ENCODE assay signal across 15 mouse cellular contexts in genomic region chr13:104012214-104012833, GRCm38 (mm10).
DNase-seq lines count a peak whose midpoint lies in the region; ATAC-seq lines count a peak whose summit lies in the region.
"Had no signal": no experiment of that assay in that cellular context is flagged by ENCODE, and none has a peak within 500 bp of the region (broad histone marks: within the 10 kb centered on the region; RNA-seq: fewer than 3 reads in every experiment).

No protein-coding gene starts in this region.

- ATAC-seq in megakaryocyte, adult 5-6 weeks (ENCODE audit: poor library complexity, severe bottlenecking) = peak; percentile 30; the same call in 1 of the 2 replicates
- ATAC-seq: forebrain, embryonic 16.5 days; hindbrain, postnatal 0 days had no signal

- DNase-seq in 416B (ENCODE audit: low read depth) = peak; percentile 99
- peak; percentile 96 for DNase-seq in MEL-GATA-1-ER (ENCODE audit: extremely low read depth, low read depth)
- peak; percentile 8 for DNase-seq in naive thymus-derived CD4-positive, alpha-beta T cell, adult 2 months (ENCODE audit: low read depth)
- no peak for DNase-seq in urinary bladder, adult 2 months (ENCODE audit: low spot score)
- no peak for DNase-seq in ovary, adult 18-20 months (ENCODE audit: low spot score)
- DNase-seq: adrenal gland, postnatal 10 days; cerebellum, adult 11 months; cerebellum, adult 8-10 months; cerebellum, postnatal 14 days; gastrocnemius, postnatal 14 days; heart, postnatal 10 days; heart, postnatal 4 days had no signal

Comparison
In these comparisons a context has a peak if more than half of its experiments do, and no peak if none do; other contexts are left out.
1. DNase-seq: peak in 416B (single experiment), MEL-GATA-1-ER (single experiment) and naive thymus-derived CD4-positive, alpha-beta T cell, adult 2 months (single experiment); none in urinary bladder, adult 2 months (single experiment) and ovary, adult 18-20 months (single experiment).